Mouse (Mus musculus): ENCODE data around the gene Asphd2.
A peak's percentile ranks its signal among the peaks of the same experiment; 100 is the strongest.
"Not testable (repeated sequence)": the region's sequence is repeated elsewhere in the genome, so short reads cannot be mapped to it uniquely, and the experiment has no call there.

Asphd2 gene

GRCm38 (mm10) chr5:112394779-112395443 lies at the start of gene Asphd2:
TSS of gene Asphd2 (minus strand) at chr5:112394866.
- DNase-seq, result no peak

DNA sequence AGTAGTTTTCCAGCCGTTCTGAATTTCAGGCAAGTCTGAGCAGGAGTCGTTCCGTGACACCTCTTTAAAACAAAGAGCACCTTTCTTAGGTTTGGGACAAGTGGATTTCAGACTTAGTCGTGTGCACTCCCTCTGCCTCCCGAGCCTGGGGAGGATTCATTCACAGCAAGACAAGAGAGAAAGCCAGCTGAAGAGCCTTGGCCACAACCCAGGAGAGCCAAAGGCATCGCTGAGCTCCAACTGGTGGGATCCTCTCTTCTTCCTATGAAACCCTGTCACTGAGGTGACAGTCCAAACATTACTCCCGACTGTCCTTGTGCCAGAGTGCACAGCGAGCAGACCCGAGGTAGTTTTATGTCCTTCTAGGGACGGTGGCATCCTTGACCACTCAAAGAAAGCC lies 43.9 kb upstream of the Asphd2 start:
- no peak for DNase-seq

DNA sequence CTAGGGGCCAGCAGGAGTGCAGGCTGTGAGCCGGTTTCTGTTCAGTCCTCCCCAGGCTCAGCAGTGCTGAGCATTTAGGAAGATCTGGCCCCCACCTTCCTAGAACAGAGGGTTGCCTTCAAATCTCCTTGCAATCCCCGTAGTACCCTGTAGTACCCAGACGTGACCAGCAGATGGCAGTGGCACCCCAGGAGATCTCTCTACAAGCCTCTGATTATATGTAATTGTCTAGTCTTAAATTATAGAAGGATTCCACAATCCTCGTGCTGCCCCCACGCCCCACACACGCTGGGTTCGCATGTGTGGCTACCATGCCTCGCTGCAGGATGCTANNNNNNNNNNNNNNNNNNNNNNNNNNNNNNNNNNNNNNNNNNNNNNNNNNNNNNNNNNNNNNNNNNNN lies 38.3 kb upstream of the Asphd2 start:
- peak; percentile 34 to 75 for DNase-seq

- DNase-seq, result no peak
Observed at GRCm38 (mm10) chr5:112432033-112432432, 37.4 kb upstream of the Asphd2 start.

GRCm38 (mm10) chr5:112431120-112431775 lies 36.6 kb upstream of the Asphd2 start:
- peak in 1 of 2 experiments; percentile 3 for DNase-seq

DNA sequence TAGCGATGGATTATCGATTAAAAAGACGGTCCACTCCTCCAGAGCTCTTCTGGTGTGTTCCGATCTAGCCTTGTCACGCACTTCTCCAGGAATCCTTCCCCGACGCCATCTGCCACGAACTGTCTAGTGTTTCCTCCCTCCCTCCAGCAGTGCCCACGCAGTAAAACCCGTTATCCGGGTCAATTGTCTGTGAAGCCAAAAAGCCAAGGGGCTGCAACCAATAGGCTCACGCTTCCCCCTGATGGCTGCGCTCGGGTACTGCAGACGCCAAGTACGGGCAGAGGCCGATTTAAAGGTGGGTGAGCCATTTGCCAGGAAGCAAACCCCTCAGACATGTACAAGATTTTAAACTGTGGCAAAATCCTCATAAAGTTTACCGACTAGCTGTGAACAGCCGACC lies 34.3 kb upstream of the Asphd2 start:
- peak; percentile 24 to 59 for DNase-seq

GRCm38 (mm10) chr5:112427283-112427682 lies 32.6 kb upstream of the Asphd2 start:
- peak; percentile 12 to 65 for DNase-seq

GRCm38 (mm10) chr5:112426635-112427034 lies 32.0 kb upstream of the Asphd2 start:
- peak in 1 of 2 experiments; percentile 2 for DNase-seq

GRCm38 (mm10) chr5:112419535-112419934 lies 24.9 kb upstream of the Asphd2 start:
- no peak for DNase-seq

GRCm38 (mm10) chr5:112418023-112418422 lies 23.4 kb upstream of the Asphd2 start:
- no peak for DNase-seq

DNA sequence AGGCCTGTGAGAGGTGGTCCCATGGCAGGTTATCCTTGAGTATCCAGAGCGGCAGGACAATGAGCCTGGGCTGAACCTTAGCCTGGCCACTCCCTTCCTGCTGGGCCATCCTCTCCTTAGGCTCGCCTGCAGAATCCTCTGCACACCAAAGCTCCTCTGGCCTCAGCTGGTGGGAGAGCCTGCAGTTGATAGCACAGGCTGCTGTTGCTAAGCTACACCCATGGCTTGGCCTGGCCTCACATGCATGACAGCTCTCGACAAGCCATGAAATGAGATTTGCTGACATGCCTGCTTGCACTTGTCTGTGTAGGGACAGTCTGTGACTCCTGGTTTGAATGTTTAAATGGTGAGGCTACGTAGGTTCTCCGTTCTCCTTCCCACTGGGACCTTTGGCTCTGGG lies 22.0 kb upstream of the Asphd2 start:
- DNase-seq, result no peak

- not testable (repeated sequence) for DNase-seq
Observed at GRCm38 (mm10) chr5:112412781-112413180, 18.1 kb upstream of the Asphd2 start.

DNA sequence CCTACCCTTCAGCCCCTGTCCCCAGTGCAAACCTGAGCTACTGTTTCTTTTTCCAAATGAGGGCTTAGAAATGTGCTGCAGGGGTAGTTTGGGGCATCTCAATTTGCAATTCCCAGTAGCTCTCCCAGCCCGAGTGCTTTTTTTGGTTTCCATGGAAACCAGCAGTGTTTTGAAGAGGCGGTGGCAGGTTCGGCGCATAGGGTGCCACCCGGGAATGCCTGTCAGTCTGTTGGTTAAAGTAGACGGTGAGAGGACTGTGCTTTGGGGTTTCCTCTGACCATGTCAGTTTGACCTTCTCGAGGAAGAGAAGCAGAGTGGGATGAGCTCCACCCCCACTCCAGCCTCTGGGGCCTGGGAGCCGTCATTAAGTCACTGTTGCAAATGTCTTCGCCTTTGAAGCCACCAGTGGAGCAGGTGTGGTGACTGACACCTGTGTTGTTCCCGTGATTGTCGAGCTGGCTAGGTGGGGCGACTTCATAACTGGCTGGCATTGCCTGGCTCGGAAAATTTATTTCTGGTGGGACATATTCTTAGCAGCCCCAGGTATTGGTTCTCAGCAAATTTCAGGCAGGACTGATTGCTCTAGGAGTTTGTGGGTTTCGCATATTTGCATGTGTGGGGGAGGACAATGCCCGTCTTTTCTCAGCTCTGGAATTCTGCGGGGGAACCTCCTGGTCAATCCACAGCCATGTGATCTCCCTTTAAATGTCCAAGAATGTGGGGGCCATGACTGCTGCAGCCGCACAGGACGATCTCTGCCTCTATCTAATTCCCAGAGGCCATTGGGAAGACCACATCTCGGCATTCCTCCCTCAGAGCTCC lies 17.1 kb upstream of the Asphd2 start:
- no peak for DNase-seq

DNA sequence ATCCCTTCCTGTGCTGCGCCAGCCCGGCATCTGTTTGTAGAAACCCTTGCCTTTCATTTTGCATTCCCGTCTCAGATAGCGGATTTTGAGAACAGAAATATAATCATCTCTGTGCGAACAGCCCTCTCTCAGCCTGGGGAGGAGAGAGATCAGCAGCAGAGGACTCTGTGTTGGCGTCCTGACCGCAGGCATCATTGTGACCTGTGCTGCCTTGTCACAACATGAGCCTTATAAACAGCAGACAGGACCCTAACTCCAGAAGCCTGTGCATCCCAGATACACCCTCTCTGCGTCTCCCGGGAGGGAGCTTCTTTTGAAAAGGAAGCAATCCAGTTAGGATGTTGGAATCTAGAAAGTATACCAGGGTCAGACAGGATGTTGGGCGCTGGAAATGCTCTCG lies 16.4 kb upstream of the Asphd2 start:
- no peak for DNase-seq

- no peak for DNase-seq
Observed at GRCm38 (mm10) chr5:112409274-112409673, 14.6 kb upstream of the Asphd2 start.

GRCm38 (mm10) chr5:112406017-112406416 lies 11.4 kb upstream of the Asphd2 start:
- no peak for DNase-seq

GRCm38 (mm10) chr5:112402437-112402836 lies 7.8 kb upstream of the Asphd2 start:
- no peak for DNase-seq

GRCm38 (mm10) chr5:112399284-112399683 lies 4.6 kb upstream of the Asphd2 start:
- no peak for DNase-seq

- no peak for DNase-seq
Observed at GRCm38 (mm10) chr5:112396066-112396465, 1.4 kb upstream of the Asphd2 start.

- DNase-seq, result no peak
Observed at GRCm38 (mm10) chr5:112394415-112394763, 277 bp downstream of the Asphd2 start.

DNA sequence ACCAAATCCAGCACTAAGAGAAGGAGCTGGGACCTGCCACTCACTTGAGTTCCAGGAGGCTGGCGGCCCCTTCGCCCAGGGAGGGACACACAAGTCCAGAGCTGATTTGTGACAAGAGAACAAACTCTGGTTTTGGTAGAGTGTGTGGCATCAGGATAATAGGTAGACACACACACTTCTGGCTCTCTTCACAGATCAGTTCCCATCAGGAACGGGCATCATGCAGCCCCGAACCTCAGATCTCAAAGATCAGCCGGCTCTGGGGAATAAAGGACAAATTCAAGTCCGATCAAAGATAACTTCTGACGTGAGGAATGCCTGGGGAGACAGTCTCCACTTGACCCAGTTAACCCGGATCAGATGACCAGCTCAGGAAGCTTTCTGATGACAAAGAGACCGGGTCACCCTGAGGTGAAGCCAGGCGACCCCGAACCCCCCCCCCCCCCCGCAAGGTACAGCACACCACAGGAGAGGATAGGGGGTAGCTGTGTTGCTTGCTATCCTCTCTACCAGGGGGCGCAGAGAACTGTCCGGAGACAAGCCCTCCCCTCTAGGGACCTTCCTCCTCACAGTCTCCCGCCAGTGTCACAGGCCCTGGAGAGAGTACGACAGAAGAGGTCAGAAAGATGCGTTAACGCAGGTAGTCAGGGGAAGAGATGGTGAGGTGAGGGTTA lies 788 bp downstream of the Asphd2 start:
- DNase-seq, result no peak

DNA sequence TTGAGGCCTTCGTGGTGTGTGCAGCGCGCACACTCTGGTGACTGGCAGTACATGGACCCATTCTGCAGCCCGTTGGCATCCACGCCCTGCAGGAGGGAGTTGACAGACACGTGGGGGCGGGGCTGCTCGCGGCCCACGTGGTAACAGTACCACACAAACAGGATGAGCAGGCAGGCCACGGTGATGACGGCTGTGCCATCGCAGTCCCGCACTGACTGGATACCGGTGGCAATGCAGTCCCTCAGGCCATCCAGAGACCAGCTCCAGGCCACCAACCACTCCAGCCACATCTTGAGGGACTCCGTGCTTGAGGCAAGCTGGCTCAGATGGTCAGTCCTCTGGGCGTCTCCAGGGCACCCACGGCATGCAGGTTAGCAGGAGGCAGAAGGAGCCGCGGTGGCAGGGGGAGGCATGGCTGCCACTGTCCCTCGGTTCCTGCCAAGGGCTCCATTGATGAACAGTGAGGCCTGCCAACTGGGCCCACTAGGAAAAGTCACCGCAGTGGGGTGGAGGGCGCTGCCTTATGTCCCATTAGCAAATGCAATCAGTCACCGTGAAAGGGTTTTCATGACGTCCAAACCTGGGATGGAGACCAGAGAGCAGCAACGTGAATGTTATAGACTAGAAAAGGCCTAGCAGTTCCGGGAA lies 2.9 kb downstream of the Asphd2 start:
- DNase-seq, result no peak

GRCm38 (mm10) chr5:112391002-112391401 lies 3.7 kb downstream of the Asphd2 start:
- DNase-seq, result no peak

Measured in spleen, adult 18-20 months (tissue).